Mouse (Mus musculus) E14TG2a.4 (cell line): ENCODE data around the gene Klhdc1.

Source experiments
- CTCF ChIP-seq: conservative IDR thresholded peaks from 2 replicates; pipeline ENCODE4 v1.5.1; 2014; ENCODE audit warnings: low read length
- NANOG ChIP-seq: IDR thresholded peaks from 2 replicates; pipeline ENCODE4 v1.6.1; 2014; ENCODE audit warnings: borderline replicate concordance, low read length, mixed read lengths
- POU5F1 ChIP-seq: IDR thresholded peaks from 2 replicates; pipeline ENCODE4 v1.6.1; 2014; ENCODE audit warnings: low read length, borderline replicate concordance

GRCm38 (mm10) chr12:69299231-69299630 is 58.3 kb downstream of the Klhdc1 start:
- no peak for TF ChIP-seq CTCF
- TF ChIP-seq POU5F1 = no peak
- TF ChIP-seq NANOG = no peak
